Mouse (Mus musculus) megakaryocyte progenitor cell, adult 5-6 weeks (primary cell): Measurements from ENCODE around the gene Clec4a1. TPM values are rescaled to one million over a fixed set of nuclear protein-coding genes. Genes with fewer than 3 reads are reported as not detected.

Source experiments
- total RNA-seq, 2 experiments: library from RNA; stranded (forward) in 1 of 2; stranded (reverse) in 1 of 2; fragments of 157-497, 149-512 nt in 1 of 2; fragments of 200-1000 nt in 1 of 2; gene quantifications; 2 replicates each; pipeline versions ENCODE4 v1.2.3 to v1.2.4; 2015 to 2017

Clec4a1 gene
- total RNA-seq, 2 experiments from 2014 or later = 0.79 to 2.1 TPM

Other genes with a start within 250 kb of the Clec4a1 start
- gene Nanog, start 214.4 kb upstream of the Clec4a1 start, total RNA-seq (2015) = not detected in 2 replicates
- gene Nanog, start 214.4 kb upstream of the Clec4a1 start, total RNA-seq (2017) = not detected in 2 replicates
- 7.0 and 10.0 TPM in 2 replicates for gene Slc2a3, start 120.2 kb upstream of the Clec4a1 start, total RNA-seq (2015)
- 12.4 and 13.9 TPM in 2 replicates for gene Slc2a3, start 120.2 kb upstream of the Clec4a1 start, total RNA-seq (2017)
- gene Foxj2, start 101.9 kb upstream of the Clec4a1 start, total RNA-seq (2015) = 9.9 and 10.3 TPM in 2 replicates
- 3.0 and 3.5 TPM in 2 replicates for gene Foxj2, start 101.9 kb upstream of the Clec4a1 start, total RNA-seq (2017)
- gene C3ar1, start 65.7 kb upstream of the Clec4a1 start, total RNA-seq (2015) = 0.05 TPM in 1 of 2 replicates, not detected in the other
- not detected in 2 replicates for gene C3ar1, start 65.7 kb upstream of the Clec4a1 start, total RNA-seq (2017)
- gene Necap1, start 47.4 kb upstream of the Clec4a1 start, total RNA-seq (2015) = 23.2 and 23.3 TPM in 2 replicates
- 12.3 and 19.7 TPM in 2 replicates for gene Necap1, start 47.4 kb upstream of the Clec4a1 start, total RNA-seq (2017)
- gene Clec4a3, start 30.7 kb downstream of the Clec4a1 start, total RNA-seq (2015) = 3.1 and 3.3 TPM in 2 replicates
- 0.41 and 5.4 TPM in 2 replicates for gene Clec4a3, start 30.7 kb downstream of the Clec4a1 start, total RNA-seq (2017)
- gene Clec4a4, start 68.5 kb downstream of the Clec4a1 start, total RNA-seq (2015) = not detected in 2 replicates
- not detected in 2 replicates for gene Clec4a4, start 68.5 kb downstream of the Clec4a1 start, total RNA-seq (2017)
- 0.74 and 1.1 TPM in 2 replicates for gene Clec4b1, start 128.1 kb downstream of the Clec4a1 start, total RNA-seq (2015)
- 2.4 and 3.4 TPM in 2 replicates for gene Clec4b1, start 128.1 kb downstream of the Clec4a1 start, total RNA-seq (2017)
- gene Clec4a2, start 184.6 kb downstream of the Clec4a1 start, total RNA-seq (2015) = 80.3 and 116 TPM in 2 replicates
- 53.9 and 91.2 TPM in 2 replicates for gene Clec4a2, start 184.6 kb downstream of the Clec4a1 start, total RNA-seq (2017)